Mouse (Mus musculus) kidney, embryonic 14.5 days (tissue): ENCODE measurements around the gene Zfp946. TPM values are rescaled to one million over a fixed set of nuclear protein-coding genes. Genes with fewer than 3 reads are reported as not detected.
A peak's percentile ranks its signal among the peaks of the same experiment; 100 is the strongest.

Experiments
- ATAC-seq: fragments of 200-750 bp; cut with Nextera tagmentation; 2 replicates; pipeline ENCODE4 v1.8.0; 2017; ENCODE audit warnings: moderate number of reproducible peaks, mild to moderate bottlenecking, moderate TSS enrichment, moderate library complexity; ENCODE audit not compliant: low FRiP score, low TSS enrichment
- H3K27ac ChIP-seq: fragments of 300-500 bp; sonication (generic); 2 replicates; pipeline ENCODE4 v1.5.1; 2014; ENCODE audit warnings: low read depth, mild to moderate bottlenecking, low read length, moderate library complexity, mixed read lengths
- H3K27me3 ChIP-seq: fragments of 300-500 bp; sonication (generic); 2 replicates; pipeline ENCODE4 v1.6.1; 2014; ENCODE audit warnings: mild to moderate bottlenecking, low read length; ENCODE audit not compliant: control insufficient read depth, insufficient read depth
- H3K36me3 ChIP-seq: fragments of 300-500 bp; sonication (generic); 2 replicates; pipeline ENCODE4 v1.6.1; 2014; ENCODE audit warnings: low read length, mixed read lengths; ENCODE audit not compliant: control insufficient read depth, insufficient read depth
- H3K4me1 ChIP-seq: fragments of 300-500 bp; sonication (generic); 2 replicates; pipeline ENCODE4 v1.6.1; 2014; ENCODE audit warnings: low read length, mixed read lengths; ENCODE audit not compliant: control insufficient read depth, insufficient read depth
- H3K4me2 ChIP-seq: fragments of 300-500 bp; sonication (generic); replicated peaks from 2 replicates; pipeline ENCODE4 v1.6.1; 2014; ENCODE audit warnings: low read depth, mild to moderate bottlenecking, low read length
- H3K4me3 ChIP-seq: fragments of 300-500 bp; sonication (generic); 2 replicates; pipeline ENCODE4 v1.5.1; 2014; ENCODE audit warnings: mild to moderate bottlenecking, low read length
- H3K9ac ChIP-seq: fragments of 300-500 bp; sonication (generic); 2 replicates; pipeline ENCODE4 v1.6.1; 2014; ENCODE audit warnings: low read depth, mild to moderate bottlenecking, low read length, moderate library complexity
- H3K9me3 ChIP-seq: fragments of 300-500 bp; sonication (generic); 2 replicates; pipeline ENCODE4 v1.6.1; 2016; ENCODE audit warnings: low read length; ENCODE audit not compliant: control insufficient read depth
- WGBS: fragments of 180-500 bp; shearing (Covaris S2); extraction: QIAGEN DNeasy Blood & Tissue Kit; methylation state at CpG from one replicate; pipeline ENCODE4 v1.1.7; 2014; 5-methylcytosine and 5-hydroxymethylcytosine counted together
- polyA plus RNA-seq: library from polyadenylated mRNA; unstranded; fragments of >200 nt; fragmentation: Nextera tagmentation; extraction: Ambion mirVana; gene quantifications from 2 replicates; pipeline ENCODE4 v1.2.1, GENCODE M21; 2014

The Zfp946 gene
- 12.3 and 16.8 TPM in 2 replicates for polyA plus RNA-seq

DNA sequence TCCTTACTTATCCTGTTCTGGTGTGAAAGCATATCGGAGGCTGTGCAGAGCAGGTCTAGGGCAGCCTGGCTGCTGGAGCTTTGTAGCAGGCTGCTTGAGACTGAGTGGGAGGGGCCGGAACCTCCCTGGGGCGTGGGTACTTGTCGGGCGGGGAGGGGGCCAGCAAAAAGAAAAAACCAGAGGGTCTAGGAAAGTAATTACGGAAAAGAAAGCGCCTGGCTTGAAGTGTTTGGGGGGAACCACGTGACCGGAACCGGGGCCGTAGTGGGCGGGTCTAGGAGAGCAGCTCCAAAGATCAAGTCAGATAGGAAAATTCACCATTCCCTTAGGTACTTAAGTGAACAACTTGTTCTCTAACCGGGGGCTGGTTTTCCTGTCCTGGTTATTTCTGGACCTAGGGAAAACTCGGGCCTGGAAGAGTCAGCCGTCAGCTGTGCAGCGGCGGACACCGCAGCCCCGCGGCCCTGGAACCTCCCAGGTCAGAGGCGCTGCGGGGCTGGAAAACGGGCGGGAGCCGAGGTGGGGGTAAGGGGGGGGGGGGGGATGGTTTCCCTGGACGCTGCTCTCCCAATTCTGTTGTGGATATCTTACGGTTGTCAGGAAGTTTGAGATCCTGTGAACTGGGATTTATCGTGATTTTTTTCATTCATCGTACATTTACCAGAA lies at the start of gene Zfp946:
Gene Zfp946, plus strand, starts transcription at position 271 of the 666 bp plus-strand sequence.
- Histone ChIP-seq H3K4me2 (peak within 1 kb of the TSS; percentile 46), H3K9me3 (no peaks in the 10 kb centered on the region), H3K27ac (peak within 1 kb of the TSS; percentile 82), H3K36me3 (no peaks in the 10 kb centered on the region), H3K9ac (peak within 1 kb of the TSS; percentile 46), H3K4me3 (peak within 1 kb of the TSS; percentile 57), H3K27me3 (no peaks in the 10 kb centered on the region), H3K4me1 (0 out of 2 replicates have a peak, but pooled peaks cover 3% of the 10 kb centered on the region)
- peak; percentile 99 for ATAC-seq
- WGBS = under 1% methylated on average over 29 of the region's 29 CpGs

DNA sequence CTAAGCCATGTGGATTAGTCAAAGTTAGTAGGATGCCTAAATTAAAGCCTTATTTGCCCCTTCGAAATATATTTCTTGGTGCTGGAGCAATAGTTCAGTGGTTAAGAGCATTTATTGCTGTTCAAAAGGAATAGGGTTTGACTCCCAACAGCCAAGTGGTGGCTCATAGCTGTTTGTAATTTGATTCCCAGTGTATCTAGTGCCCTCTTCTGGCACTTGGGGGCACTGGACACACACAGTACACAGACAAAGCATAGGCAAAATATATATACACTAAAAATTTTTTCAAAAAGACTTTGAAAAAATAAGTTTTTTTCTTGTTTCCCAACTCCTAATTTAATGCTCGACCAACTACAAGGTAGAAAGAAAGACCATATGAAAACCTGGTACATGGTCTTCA lies 13.3 kb upstream of the Zfp946 start:
- Histone ChIP-seq H3K36me3 (no peaks in the 10 kb centered on the region), H3K9ac (no peak overlapping the region), H3K27ac (no peak overlapping the region), H3K4me2 (no peak overlapping the region), H3K27me3 (no peaks in the 10 kb centered on the region), H3K9me3 (no peaks in the 10 kb centered on the region), H3K4me1 (no peaks in the 10 kb centered on the region), H3K4me3 (no peak overlapping the region)
- WGBS = 77% methylated on average over 2 of the region's 2 CpGs
- no peak for ATAC-seq

DNA sequence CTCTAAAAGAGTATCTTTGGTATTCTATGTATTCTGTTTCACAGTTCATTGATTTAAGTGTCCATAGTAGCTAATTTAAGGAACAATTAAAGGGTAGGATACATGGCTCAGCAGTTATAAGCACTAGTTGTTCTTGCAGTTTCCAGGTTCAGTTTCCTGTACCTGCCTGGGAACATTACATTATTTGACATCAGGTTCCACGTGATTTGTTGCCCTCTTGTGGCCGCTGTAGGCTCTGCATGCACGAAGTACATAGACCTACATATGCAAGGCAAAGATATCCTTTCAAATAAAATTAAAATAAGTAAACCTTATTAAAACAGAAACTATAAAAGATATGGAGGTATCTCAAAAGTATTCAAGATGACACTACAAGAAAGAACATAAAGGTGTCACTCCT lies 6.5 kb upstream of the Zfp946 start:
- WGBS = 2% methylated on average over 3 of the region's 3 CpGs

DNA sequence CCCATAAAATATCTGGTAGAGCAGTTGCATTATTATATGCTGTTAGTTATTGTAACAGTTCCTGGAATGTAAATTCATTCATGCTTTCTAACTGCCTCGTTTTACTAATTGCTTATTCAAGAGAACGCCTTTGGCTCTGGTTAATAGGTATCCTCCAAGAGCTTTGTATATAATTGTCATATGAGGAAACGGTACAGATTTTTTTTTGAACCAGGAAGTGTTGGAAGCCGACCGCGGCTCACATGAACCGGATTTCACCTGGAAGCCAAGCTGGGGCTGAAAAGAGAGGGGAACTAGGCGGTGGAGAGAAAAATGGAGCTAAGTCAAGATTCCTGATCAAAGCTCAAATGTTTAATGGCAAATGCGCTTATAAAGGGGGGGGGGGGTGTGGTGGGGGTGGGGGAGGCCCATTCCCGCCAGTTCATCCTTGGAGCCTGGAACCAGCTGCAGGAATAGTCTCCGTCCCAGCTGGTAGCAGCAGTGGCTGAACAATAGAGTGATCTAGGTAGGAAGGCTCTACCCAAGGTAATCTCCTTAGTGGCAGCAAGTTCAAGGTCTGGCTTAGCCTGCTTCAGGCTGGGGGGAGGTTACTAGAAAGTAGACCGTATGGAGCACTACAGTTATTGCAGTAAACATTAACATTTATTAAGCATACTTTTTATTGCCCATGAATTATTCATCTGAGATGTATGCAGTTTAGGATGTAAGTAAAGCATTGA lies 773 bp downstream of the Zfp946 start:
- Histone ChIP-seq H3K4me1 (0 out of 2 replicates have a peak, but pooled peaks cover 3% of the 10 kb centered on the region), H3K27me3 (no peaks in the 10 kb centered on the region), H3K4me2 (peak overlapping the region; percentile 46), H3K9me3 (no peaks in the 10 kb centered on the region), H3K27ac (peak overlapping the region; percentile 82; the same call in 1 of the 2 replicates), H3K4me3 (peak overlapping the region; percentile 57), H3K9ac (peak overlapping the region; percentile 46), H3K36me3 (no peaks in the 10 kb centered on the region)
- 2% methylated on average over 12 of the region's 12 CpGs for whole genome bisulfite sequencing
- ATAC-seq = no peak; the same call in 1 of the 2 replicates

More for the DNA sequence above, 6.5 kb upstream of the Zfp946 start:
- 0 out of 2 replicates have a peak, but pooled peaks have one; percentile 46 for ATAC-seq
- Histone ChIP-seq H3K36me3 (no peaks in the 10 kb centered on the region), H3K27ac (no peak overlapping the region), H3K4me2 (no peak overlapping the region), H3K27me3 (no peaks in the 10 kb centered on the region), H3K4me3 (no peak overlapping the region), H3K9ac (no peak overlapping the region), H3K4me1 (no peaks in the 10 kb centered on the region), H3K9me3 (no peaks in the 10 kb centered on the region)

DNA sequence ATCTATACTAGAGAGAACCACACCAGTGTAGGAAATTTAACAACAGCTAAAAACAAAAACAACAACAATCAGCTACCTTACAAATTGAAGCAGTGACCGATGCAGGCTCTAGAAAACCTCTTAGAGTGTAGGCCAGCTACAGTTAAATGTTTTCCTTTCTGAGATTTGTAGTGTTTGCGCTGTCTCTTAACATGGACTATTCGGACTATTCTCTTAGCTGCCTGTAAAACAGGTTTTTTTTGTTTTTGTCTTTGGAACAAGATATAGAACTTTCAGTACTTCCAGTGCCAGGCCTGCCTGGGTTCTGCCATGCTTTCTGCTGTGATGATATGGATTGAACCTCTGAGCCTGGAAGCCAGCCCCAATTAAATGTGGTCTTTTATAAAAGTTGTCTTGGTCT lies 23.7 kb downstream of the Zfp946 start:
- no peak overlapping the region for H3K4me2 ChIP-seq
- no peak for ATAC-seq
- H3K4me3 ChIP-seq = no peak overlapping the region
- no peaks in the 10 kb centered on the region for H3K36me3 ChIP-seq
- no peak overlapping the region for H3K27ac ChIP-seq
- H3K9me3 ChIP-seq = peaks cover 4% of the 10 kb centered on the region; the same call in 1 of the 2 replicates
- 94% methylated on average over 3 of the region's 3 CpGs for WGBS
- no peaks in the 10 kb centered on the region for H3K4me1 ChIP-seq
- H3K27me3 ChIP-seq = no peaks in the 10 kb centered on the region
- no peak overlapping the region for H3K9ac ChIP-seq

DNA sequence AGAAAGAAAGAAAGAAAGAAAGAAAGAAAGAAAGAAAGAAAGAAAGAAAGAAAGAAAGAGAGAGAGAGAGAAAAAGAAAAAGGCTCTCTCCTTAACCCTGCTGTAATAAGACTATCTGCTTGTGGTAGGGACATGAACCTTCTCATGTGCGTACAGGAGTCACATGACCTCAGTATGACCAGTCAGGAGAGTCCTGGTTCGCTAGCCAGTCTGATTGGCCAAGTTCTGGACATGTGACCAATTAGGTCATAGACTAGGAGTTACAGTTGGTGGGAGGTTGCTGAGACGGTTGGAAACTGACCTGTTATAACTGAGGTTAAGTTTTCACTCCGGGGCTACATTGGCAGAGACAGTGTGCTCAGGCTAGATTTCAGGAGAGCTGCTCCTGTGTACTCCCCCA lies 73.1 kb downstream of the Zfp946 start:
- H3K36me3 ChIP-seq = no peaks in the 10 kb centered on the region
- H3K4me3 ChIP-seq = no peak overlapping the region
- H3K4me1 ChIP-seq = no peaks in the 10 kb centered on the region
- H3K9ac ChIP-seq = no peak overlapping the region
- no peak overlapping the region for H3K4me2 ChIP-seq
- no peaks in the 10 kb centered on the region for H3K27me3 ChIP-seq
- ATAC-seq = no peak
- H3K9me3 ChIP-seq = no peaks in the 10 kb centered on the region
- H3K27ac ChIP-seq = no peak overlapping the region
- 74% methylated on average over 4 of the region's 4 CpGs for WGBS

Other genes starting within 250 kb of the Zfp946 start
- gene Zfp994, start 198.6 kb upstream of the Zfp946 start, polyA plus RNA-seq = 2.8 and 2.9 TPM in 2 replicates
- 13.0 and 15.2 TPM in 2 replicates for gene CT030661.1, start 109.4 kb upstream of the Zfp946 start, polyA plus RNA-seq
- gene Zfp944, start 62.8 kb upstream of the Zfp946 start, polyA plus RNA-seq = 12.8 and 15.8 TPM in 2 replicates
- gene Zfp758, start 62.8 kb upstream of the Zfp946 start, polyA plus RNA-seq = 9.2 and 9.7 TPM in 2 replicates
- gene Vmn2r111, start 149.3 kb downstream of the Zfp946 start, polyA plus RNA-seq = not detected in 2 replicates
- not detected in 2 replicates for gene Vmn2r112, start 176.7 kb downstream of the Zfp946 start, polyA plus RNA-seq